Mouse (Mus musculus): ENCODE results near the gene Tas2r135. TPM values are rescaled to one million over a fixed set of nuclear protein-coding genes. Genes with fewer than 3 reads are reported as not detected.

The Tas2r135 gene
- total and polyA plus RNA-seq, 3 experiments = not detected

- no peak for DNase-seq (ENCODE audit: low read depth, low spot score)
- H3K9ac ChIP-seq (ENCODE audit: control insufficient read depth, low read depth, low read length, poor library complexity, severe bottlenecking) = no peak overlapping the region
- no peaks in the 10 kb centered on the region; a peak in 1 of 4 replicates for H3K4me1 ChIP-seq (ENCODE audit: control insufficient read depth in 1 of 2, insufficient read depth in 2 of 2, low read length in 2 of 2)
- H3K27ac ChIP-seq (ENCODE audit: control insufficient read depth, low read depth, low read length) = no peak overlapping the region
- no peaks in the 10 kb centered on the region; a peak in 2 of 4 replicates for H3K27me3 ChIP-seq (ENCODE audit: control insufficient read depth in 1 of 2, insufficient read depth in 2 of 2, low read length in 2 of 2)
- no peak overlapping the region for H3K4me3 ChIP-seq (ENCODE audit: control insufficient read depth in 1 of 2, insufficient read depth in 1 of 2, low read depth in 2 of 2, low read length in 2 of 2)
- H3K9me3 ChIP-seq (replicated peaks; ENCODE audit: insufficient read depth, low read length) = no peaks in the 10 kb centered on the region
- H3K79me2 ChIP-seq (ENCODE audit: control insufficient read depth, insufficient read depth, low read length, poor library complexity) = no peaks in the 10 kb centered on the region
- no peaks in the 10 kb centered on the region for H3K36me3 ChIP-seq (ENCODE audit: control insufficient read depth in 1 of 2, insufficient read depth in 2 of 2, low read length in 2 of 2)
- no peak for TF ChIP-seq MEF2A (IDR thresholded peaks at IDR 0.05; ENCODE audit: extremely low read depth, insufficient replicate concordance, low read depth, low read length, poor library complexity, severe bottlenecking)
- TF ChIP-seq POLR2AphosphoS5 (IDR thresholded peaks at IDR 0.05; ENCODE audit: borderline replicate concordance, low read depth, low read length) = no peak
Observed at GRCm38 (mm10) chr6:42375131-42375530, 30.1 kb upstream of the Tas2r135 start.

- Histone ChIP-seq H3K27ac (ENCODE audit: control insufficient read depth, low read depth, low read length) (no peak overlapping the region), H3K4me1 (ENCODE audit: control insufficient read depth in 1 of 2, insufficient read depth in 2 of 2, low read length in 2 of 2) (no peaks in the 10 kb centered on the region; a peak in 1 of 4 replicates), H3K9me3 (replicated peaks; ENCODE audit: insufficient read depth, low read length) (no peaks in the 10 kb centered on the region), H3K79me2 (ENCODE audit: control insufficient read depth, insufficient read depth, low read length, poor library complexity) (no peaks in the 10 kb centered on the region), H3K9ac (ENCODE audit: control insufficient read depth, low read depth, low read length, poor library complexity, severe bottlenecking) (no peak overlapping the region), H3K36me3 (ENCODE audit: control insufficient read depth in 1 of 2, insufficient read depth in 2 of 2, low read length in 2 of 2) (no peaks in the 10 kb centered on the region), H3K4me3 (ENCODE audit: control insufficient read depth in 1 of 2, insufficient read depth in 1 of 2, low read depth in 2 of 2, low read length in 2 of 2) (no peak overlapping the region), H3K27me3 (ENCODE audit: control insufficient read depth in 1 of 2, insufficient read depth in 2 of 2, low read length in 2 of 2) (no peaks in the 10 kb centered on the region; a peak in 2 of 4 replicates)
- DNase-seq (ENCODE audit: low read depth, low spot score) = no peak
- TF ChIP-seq JUND (IDR thresholded peaks at IDR 0.05; ENCODE audit: low read depth, low read length) = no peak
- no peak for TF ChIP-seq UBTF (IDR thresholded peaks at IDR 0.05; ENCODE audit: borderline replicate concordance, insufficient read depth, low read depth, low read length)
- TF ChIP-seq CHD2 (IDR thresholded peaks at IDR 0.05; ENCODE audit: low read length) = no peak
- TF ChIP-seq ETS1 (IDR thresholded peaks at IDR 0.05; ENCODE audit: low read depth, low read length) = no peak
- no peak for TF ChIP-seq MAFK (IDR thresholded peaks at IDR 0.05; ENCODE audit: borderline replicate concordance, low read depth, low read length)
- no peak for TF ChIP-seq BHLHE40 (IDR thresholded peaks at IDR 0.05; ENCODE audit: borderline replicate concordance, low read depth, low read length)
Observed at GRCm38 (mm10) chr6:42376016-42376415, 29.2 kb upstream of the Tas2r135 start.

- Histone ChIP-seq H3K4me3 (ENCODE audit: control insufficient read depth in 1 of 2, insufficient read depth in 1 of 2, low read depth in 2 of 2, low read length in 2 of 2) (no peak overlapping the region), H3K4me1 (ENCODE audit: control insufficient read depth in 1 of 2, insufficient read depth in 2 of 2, low read length in 2 of 2) (no peaks in the 10 kb centered on the region; a peak in 1 of 4 replicates), H3K27me3 (ENCODE audit: control insufficient read depth in 1 of 2, insufficient read depth in 2 of 2, low read length in 2 of 2) (no peaks in the 10 kb centered on the region; a peak in 1 of 4 replicates), H3K36me3 (ENCODE audit: control insufficient read depth in 1 of 2, insufficient read depth in 2 of 2, low read length in 2 of 2) (no peaks in the 10 kb centered on the region), H3K9ac (ENCODE audit: control insufficient read depth, low read depth, low read length, poor library complexity, severe bottlenecking) (no peak overlapping the region), H3K79me2 (ENCODE audit: control insufficient read depth, insufficient read depth, low read length, poor library complexity) (no peaks in the 10 kb centered on the region), H3K27ac (ENCODE audit: control insufficient read depth, low read depth, low read length) (no peak overlapping the region), H3K9me3 (replicated peaks; ENCODE audit: insufficient read depth, low read length) (no peaks in the 10 kb centered on the region)
- TF ChIP-seq USF1 (IDR thresholded peaks at IDR 0.05; ENCODE audit: low read depth, low read length) (no peak), MYC (IDR thresholded peaks at IDR 0.05; ENCODE audit: low read depth, low read length) (no peak), KAT2A (conservative IDR thresholded peaks at IDR 0.05; ENCODE audit: low read depth, low read length) (no peak), SIN3A (IDR thresholded peaks at IDR 0.05; ENCODE audit: low read length) (no peak), ZC3H11A (IDR thresholded peaks at IDR 0.05; ENCODE audit: low read depth, low read length) (no peak), GABPA (IDR thresholded peaks at IDR 0.05; ENCODE audit: low read depth, low read length) (no peak), ZNF384 (IDR thresholded peaks at IDR 0.05; ENCODE audit: low read depth, low read length) (no peak), NRF1 (IDR thresholded peaks at IDR 0.05; ENCODE audit: insufficient read depth, low read depth, low read length, poor library complexity, severe bottlenecking) (no peak), MXI1 (IDR thresholded peaks at IDR 0.05; ENCODE audit: low read depth, low read length) (no peak), JUND (IDR thresholded peaks at IDR 0.05; ENCODE audit: low read depth, low read length) (no peak)
- peak; percentile 19 for DNase-seq (ENCODE audit: low read depth, low spot score)
Observed at GRCm38 (mm10) chr6:42376504-42377019, 28.7 kb upstream of the Tas2r135 start.
